Mouse (Mus musculus): ENCODE measurements at regions not wholly inside any gene's neighbourhood (a gene's known extent, or its start where the extent isn't known, plus 50 kb on each side); places are given as distances from the start of the nearest gene placed in this dataset.

GRCm38 (mm10) chr7:135968638-135969037, 252.5 kb upstream of the Mki67 start:
- TF ChIP-seq GATA1 (IDR thresholded peaks at IDR 0.05; ENCODE audit: low read length) (no peak), TAL1 (IDR thresholded peaks at IDR 0.05; ENCODE audit: low read length) (no peak)
- Histone ChIP-seq H3K27me3 (ENCODE audit: control insufficient read depth) (no peaks in the 10 kb centered on the region), H3K4me3 (replicated peaks) (no peak overlapping the region), H3K9me3 (ENCODE audit: control insufficient read depth, low read length) (no peaks in the 10 kb centered on the region), H3K36me3 (ENCODE audit: control insufficient read depth) (no peaks in the 10 kb centered on the region), H3K4me1 (ENCODE audit: control insufficient read depth) (no peaks in the 10 kb centered on the region)

- Histone ChIP-seq H3K9me3 (ENCODE audit: control insufficient read depth, low read length) (no peaks in the 10 kb centered on the region), H3K4me3 (replicated peaks) (no peak overlapping the region), H3K36me3 (ENCODE audit: control insufficient read depth) (no peaks in the 10 kb centered on the region), H3K27me3 (ENCODE audit: control insufficient read depth) (no peaks in the 10 kb centered on the region), H3K4me1 (ENCODE audit: control insufficient read depth) (no peaks in the 10 kb centered on the region)
- TF ChIP-seq GATA1 (IDR thresholded peaks at IDR 0.05; ENCODE audit: low read length) (no peak), TAL1 (IDR thresholded peaks at IDR 0.05; ENCODE audit: low read length) (no peak)
Observed at GRCm38 (mm10) chr7:135986021-135986420, 269.9 kb upstream of the Mki67 start.

GRCm38 (mm10) chr7:135990321-135990720, 274.2 kb upstream of the Mki67 start:
- H3K27me3 ChIP-seq (ENCODE audit: control insufficient read depth): no peaks in the 10 kb centered on the region
- H3K4me1 ChIP-seq (ENCODE audit: control insufficient read depth): no peaks in the 10 kb centered on the region
- no peak for TF ChIP-seq GATA1 (IDR thresholded peaks at IDR 0.05; ENCODE audit: low read length)
- no peak for TF ChIP-seq TAL1 (IDR thresholded peaks at IDR 0.05; ENCODE audit: low read length)
- no peaks in the 10 kb centered on the region for H3K9me3 ChIP-seq (ENCODE audit: control insufficient read depth, low read length)
- H3K4me3 ChIP-seq (replicated peaks): no peak overlapping the region
- no peaks in the 10 kb centered on the region for H3K36me3 ChIP-seq (ENCODE audit: control insufficient read depth)

- no peak overlapping the region for H3K4me3 ChIP-seq (replicated peaks)
- no peaks in the 10 kb centered on the region for H3K27me3 ChIP-seq (ENCODE audit: control insufficient read depth)
- no peaks in the 10 kb centered on the region for H3K36me3 ChIP-seq (ENCODE audit: control insufficient read depth)
- H3K9me3 ChIP-seq (ENCODE audit: control insufficient read depth, low read length): no peaks in the 10 kb centered on the region
- TF ChIP-seq GATA1 (IDR thresholded peaks at IDR 0.05; ENCODE audit: low read length) (no peak), TAL1 (IDR thresholded peaks at IDR 0.05; ENCODE audit: low read length) (no peak)
- H3K4me1 ChIP-seq (ENCODE audit: control insufficient read depth): no peaks in the 10 kb centered on the region
Observed at GRCm38 (mm10) chr7:135996896-135997295, 280.7 kb upstream of the Mki67 start.

- Histone ChIP-seq H3K4me1 (ENCODE audit: control insufficient read depth) (no peaks in the 10 kb centered on the region), H3K27me3 (ENCODE audit: control insufficient read depth) (no peaks in the 10 kb centered on the region), H3K36me3 (ENCODE audit: control insufficient read depth) (no peaks in the 10 kb centered on the region), H3K4me3 (replicated peaks) (no peak overlapping the region), H3K9me3 (ENCODE audit: control insufficient read depth, low read length) (no peaks in the 10 kb centered on the region)
- TF ChIP-seq GATA1 (IDR thresholded peaks at IDR 0.05; ENCODE audit: low read length): no peak
- no peak for TF ChIP-seq TAL1 (IDR thresholded peaks at IDR 0.05; ENCODE audit: low read length)
Observed at GRCm38 (mm10) chr7:135997640-135998039, 281.5 kb upstream of the Mki67 start.

- no peaks in the 10 kb centered on the region; the same call in 1 of the 2 replicates for H3K27me3 ChIP-seq (ENCODE audit: control insufficient read depth)
- no peak overlapping the region for H3K4me3 ChIP-seq (replicated peaks)
- TF ChIP-seq GATA1 (IDR thresholded peaks at IDR 0.05; ENCODE audit: low read length): no peak
- no peak for TF ChIP-seq TAL1 (IDR thresholded peaks at IDR 0.05; ENCODE audit: low read length)
- H3K9me3 ChIP-seq (ENCODE audit: control insufficient read depth, low read length): no peaks in the 10 kb centered on the region
- H3K36me3 ChIP-seq (ENCODE audit: control insufficient read depth): no peaks in the 10 kb centered on the region
- no peaks in the 10 kb centered on the region for H3K4me1 ChIP-seq (ENCODE audit: control insufficient read depth)
Observed at GRCm38 (mm10) chr7:136002382-136002781, 286.2 kb upstream of the Mki67 start.

- no peak overlapping the region for H3K4me3 ChIP-seq (replicated peaks)
- no peaks in the 10 kb centered on the region for H3K36me3 ChIP-seq (ENCODE audit: control insufficient read depth)
- no peaks in the 10 kb centered on the region for H3K4me1 ChIP-seq (ENCODE audit: control insufficient read depth)
- H3K9me3 ChIP-seq (ENCODE audit: control insufficient read depth, low read length): no peaks in the 10 kb centered on the region
- peaks cover 3% of the 10 kb centered on the region; the same call in 1 of the 2 replicates for H3K27me3 ChIP-seq (ENCODE audit: control insufficient read depth)
- no peak for TF ChIP-seq GATA1 (IDR thresholded peaks at IDR 0.05; ENCODE audit: low read length)
- no peak for TF ChIP-seq TAL1 (IDR thresholded peaks at IDR 0.05; ENCODE audit: low read length)
Observed at GRCm38 (mm10) chr7:136003291-136003690, 287.1 kb upstream of the Mki67 start.

- Histone ChIP-seq H3K4me1 (ENCODE audit: control insufficient read depth) (no peaks in the 10 kb centered on the region), H3K27me3 (ENCODE audit: control insufficient read depth) (peaks cover 9% of the 10 kb centered on the region), H3K4me3 (replicated peaks) (no peak overlapping the region), H3K36me3 (ENCODE audit: control insufficient read depth) (no peaks in the 10 kb centered on the region), H3K9me3 (ENCODE audit: control insufficient read depth, low read length) (no peaks in the 10 kb centered on the region)
- TF ChIP-seq GATA1 (IDR thresholded peaks at IDR 0.05; ENCODE audit: low read length) (no peak), TAL1 (IDR thresholded peaks at IDR 0.05; ENCODE audit: low read length) (no peak)
Observed at GRCm38 (mm10) chr7:136007796-136008455, 291.8 kb upstream of the Mki67 start.

GRCm38 (mm10) chr7:136008486-136008885, 292.3 kb upstream of the Mki67 start:
- H3K4me1 ChIP-seq (ENCODE audit: control insufficient read depth): no peaks in the 10 kb centered on the region
- H3K27me3 ChIP-seq (ENCODE audit: control insufficient read depth): peaks cover 9% of the 10 kb centered on the region
- H3K36me3 ChIP-seq (ENCODE audit: control insufficient read depth): no peaks in the 10 kb centered on the region
- no peak for TF ChIP-seq TAL1 (IDR thresholded peaks at IDR 0.05; ENCODE audit: low read length)
- no peak for TF ChIP-seq GATA1 (IDR thresholded peaks at IDR 0.05; ENCODE audit: low read length)
- H3K4me3 ChIP-seq (replicated peaks): no peak overlapping the region
- no peaks in the 10 kb centered on the region for H3K9me3 ChIP-seq (ENCODE audit: control insufficient read depth, low read length)

- Histone ChIP-seq H3K9me3 (ENCODE audit: control insufficient read depth, low read length) (no peaks in the 10 kb centered on the region), H3K4me3 (replicated peaks) (no peak overlapping the region), H3K4me1 (ENCODE audit: control insufficient read depth) (no peaks in the 10 kb centered on the region), H3K36me3 (ENCODE audit: control insufficient read depth) (no peaks in the 10 kb centered on the region), H3K27me3 (ENCODE audit: control insufficient read depth) (peaks cover 9% of the 10 kb centered on the region)
- no peak for TF ChIP-seq GATA1 (IDR thresholded peaks at IDR 0.05; ENCODE audit: low read length)
- TF ChIP-seq TAL1 (IDR thresholded peaks at IDR 0.05; ENCODE audit: low read length): no peak
Observed at GRCm38 (mm10) chr7:136010013-136010412, 293.9 kb upstream of the Mki67 start.
